Mouse (Mus musculus): ENCODE data around the gene Ehmt2. TPM values are rescaled to one million over a fixed set of nuclear protein-coding genes. Genes with fewer than 3 reads are reported as not detected.
A peak's percentile ranks its signal among the peaks of the same experiment; 100 is the strongest.
"Not testable (repeated sequence)": the region's sequence is repeated elsewhere in the genome, so short reads cannot be mapped to it uniquely, and the experiment has no call there.

The Ehmt2 gene
- total RNA-seq, 2 experiments from 2014 or later, result 28.0 to 29.6 TPM

DNA sequence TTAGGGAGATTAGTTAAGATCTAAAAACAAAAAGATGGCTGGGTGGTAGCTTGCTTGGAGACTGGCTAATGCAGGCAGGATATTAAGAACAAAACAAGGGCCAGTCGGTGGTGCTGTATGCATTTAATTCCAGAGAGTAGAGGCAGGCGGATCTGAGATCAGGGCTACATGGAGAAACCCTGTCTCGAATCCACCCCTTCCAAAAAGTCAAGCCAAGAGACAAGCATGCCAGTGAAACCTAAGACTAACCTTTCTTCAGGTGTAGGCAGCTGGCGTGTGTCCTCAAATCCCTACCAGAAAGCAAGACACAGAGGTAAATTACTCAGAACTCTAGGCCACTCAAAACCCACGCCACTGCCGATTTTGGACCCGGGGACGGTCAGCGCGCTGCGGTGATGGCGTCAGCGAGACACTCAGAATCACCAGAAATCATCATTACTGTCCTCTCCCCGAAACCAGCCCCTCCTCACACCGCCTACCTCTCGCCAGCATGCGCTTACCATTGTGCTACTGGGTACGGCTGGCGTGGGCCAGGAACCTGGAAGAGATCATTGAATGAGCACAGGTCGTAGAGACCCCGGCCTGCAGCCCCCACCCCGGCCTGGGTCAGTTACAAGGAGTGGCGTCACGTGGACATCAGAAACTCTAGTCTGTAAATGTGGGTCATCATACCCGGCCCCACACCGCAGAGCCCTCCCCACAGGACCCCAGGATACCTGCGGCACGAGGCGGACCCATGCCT lies 53.5 kb downstream of the Ehmt2 start:
- no peak for TF ChIP-seq CTCF (IDR thresholded peaks at IDR 0.05)
- peak overlapping the region; percentile 95 for H3K27ac ChIP-seq
- intact Hi-C loops (cut with DNase I), result loop anchor here (1.0 to 2.0 kb wide), 2 partner anchors 21 to 29 kb away; partner anchors contain the start of genes Lsm2 and Neu1
- no peak for DNase-seq
- peak overlapping the region; percentile 96 for H3K4me3 ChIP-seq

DNA sequence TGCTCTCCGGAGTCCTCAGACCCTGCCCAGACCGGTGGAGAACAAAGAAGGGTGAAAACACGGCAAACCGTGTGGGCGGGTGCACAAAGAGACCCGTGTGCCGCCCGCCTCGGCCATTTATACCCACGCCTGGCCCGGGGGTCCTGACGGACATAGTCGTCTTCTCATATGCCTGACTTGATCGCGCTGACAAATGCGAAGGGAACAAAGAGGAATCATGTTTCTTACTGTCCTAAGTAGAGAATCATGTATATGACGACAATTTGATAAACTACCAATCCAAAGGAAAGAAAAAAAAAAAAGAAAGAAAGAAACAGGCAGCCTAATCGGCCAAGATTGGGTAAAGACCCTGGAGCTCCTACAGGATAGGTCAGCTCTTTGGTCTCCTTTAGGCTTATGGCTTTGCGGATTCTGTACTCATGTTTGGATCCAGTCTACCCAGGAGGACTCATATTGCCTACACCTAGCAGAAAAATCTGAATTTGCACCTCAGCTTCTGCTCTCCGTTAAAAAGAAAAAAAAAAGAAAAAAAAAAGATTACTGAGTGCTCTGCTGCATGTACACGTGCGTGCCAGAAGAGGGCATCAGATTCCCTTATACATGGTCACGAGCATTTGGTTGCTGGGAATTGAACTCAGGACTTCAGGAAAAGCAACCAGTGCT lies 54.2 kb downstream of the Ehmt2 start:
- DNase-seq, result peak; percentile 86
- Histone ChIP-seq H3K27ac (peak overlapping the region; percentile 95), H3K4me3 (peak overlapping the region; percentile 96)
- intact Hi-C loops (cut with DNase I), result loop anchor here (1.0 kb wide), 1 partner anchor 29 kb away; the partner anchor contains the start of gene Lsm2
- TF ChIP-seq CTCF (IDR thresholded peaks at IDR 0.05), result peak; percentile 87

DNA sequence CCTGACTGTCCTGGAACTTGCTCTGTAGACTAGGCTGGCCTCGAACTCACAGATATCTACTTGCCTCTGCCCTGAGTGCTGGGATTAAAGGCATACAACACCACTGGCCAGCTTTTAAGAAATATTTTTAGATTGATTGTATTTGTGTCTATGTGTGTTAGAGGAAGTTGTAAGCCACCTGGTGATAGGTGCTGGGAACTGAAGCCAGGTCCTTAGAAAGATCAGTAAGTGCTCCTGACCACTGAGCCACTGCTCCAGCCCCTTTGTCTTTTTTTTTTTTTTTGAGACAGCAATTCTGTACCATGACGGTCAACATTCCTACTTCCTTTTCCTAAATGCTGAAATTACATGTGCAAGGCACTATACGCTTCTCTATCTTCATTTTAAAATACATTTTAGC lies 55.0 kb downstream of the Ehmt2 start:
- no peak for TF ChIP-seq CTCF (IDR thresholded peaks at IDR 0.05)
- Histone ChIP-seq H3K27ac (no peak overlapping the region), H3K4me3 (no peak overlapping the region)
- intact Hi-C loops (cut with DNase I), result no loop called here
- no peak for DNase-seq

- no peak overlapping the region for H3K4me3 ChIP-seq
- intact Hi-C loops (cut with DNase I), result no loop called here
- no peak for TF ChIP-seq CTCF (IDR thresholded peaks at IDR 0.05)
- no peak for DNase-seq
- no peak overlapping the region for H3K27ac ChIP-seq
These were observed 55.6 kb downstream of the Ehmt2 start for GRCm38 (mm10) chr17:34953904-34954303.

- Histone ChIP-seq H3K4me3 (no peak overlapping the region), H3K27ac (no peak overlapping the region)
- TF ChIP-seq CTCF (IDR thresholded peaks at IDR 0.05), result no peak
- intact Hi-C loops (cut with DNase I), result loop anchor here (1.0 kb wide), 1 partner anchor 23 kb away; no protein-coding TSS in a partner anchor
- no peak for DNase-seq
These were observed 56.6 kb downstream of the Ehmt2 start for GRCm38 (mm10) chr17:34954831-34955230.

- H3K4me3 ChIP-seq, result no peak overlapping the region
- DNase-seq, result no peak
- intact Hi-C loops (cut with DNase I), result loop anchor here (1.0 kb wide), 1 partner anchor 22 kb away; no protein-coding TSS in a partner anchor
- H3K27ac ChIP-seq, result no peak overlapping the region
- TF ChIP-seq CTCF (IDR thresholded peaks at IDR 0.05), result no peak
These were observed 57.6 kb downstream of the Ehmt2 start for GRCm38 (mm10) chr17:34955884-34956283.

GRCm38 (mm10) chr17:34956340-34956739 lies 58.1 kb downstream of the Ehmt2 start:
- H3K27ac ChIP-seq, result no peak overlapping the region
- peak; percentile 48 for TF ChIP-seq CTCF (IDR thresholded peaks at IDR 0.05)
- intact Hi-C loops (cut with DNase I), result no loop called here
- no peak overlapping the region for H3K4me3 ChIP-seq
- DNase-seq, result no peak

GRCm38 (mm10) chr17:34957291-34957690 lies 59.0 kb downstream of the Ehmt2 start:
- intact Hi-C loops (cut with DNase I); DNase-seq: not testable (repeated sequence)
- peak overlapping the region; percentile 51 for H3K4me3 ChIP-seq

DNA sequence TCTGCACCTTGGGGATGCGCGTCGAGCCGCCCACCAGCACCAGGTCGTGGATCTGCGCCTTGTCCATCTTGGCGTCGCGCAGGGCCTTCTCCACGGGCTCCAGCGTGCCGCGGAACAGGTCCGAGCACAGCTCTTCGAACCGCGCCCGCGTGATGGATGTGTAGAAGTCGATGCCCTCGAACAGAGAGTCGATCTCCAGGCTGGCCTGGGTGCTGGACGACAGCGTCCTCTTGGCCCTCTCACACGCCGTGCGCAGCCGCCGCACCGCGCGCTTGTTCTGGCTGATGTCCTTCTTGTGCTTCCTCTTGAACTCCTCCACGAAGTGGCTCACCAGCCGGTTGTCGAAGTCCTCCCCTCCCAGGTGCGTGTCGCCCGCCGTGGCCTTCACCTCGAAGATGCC lies 59.7 kb downstream of the Ehmt2 start:
- H3K4me3 ChIP-seq, result peak overlapping the region; percentile 51
- H3K27ac ChIP-seq; DNase-seq; intact Hi-C loops (cut with DNase I): not testable (repeated sequence)

More at GRCm38 (mm10) chr17:34957291-34957690, 59.0 kb downstream of the Ehmt2 start:
- not testable (repeated sequence) for H3K27ac ChIP-seq

DNA sequence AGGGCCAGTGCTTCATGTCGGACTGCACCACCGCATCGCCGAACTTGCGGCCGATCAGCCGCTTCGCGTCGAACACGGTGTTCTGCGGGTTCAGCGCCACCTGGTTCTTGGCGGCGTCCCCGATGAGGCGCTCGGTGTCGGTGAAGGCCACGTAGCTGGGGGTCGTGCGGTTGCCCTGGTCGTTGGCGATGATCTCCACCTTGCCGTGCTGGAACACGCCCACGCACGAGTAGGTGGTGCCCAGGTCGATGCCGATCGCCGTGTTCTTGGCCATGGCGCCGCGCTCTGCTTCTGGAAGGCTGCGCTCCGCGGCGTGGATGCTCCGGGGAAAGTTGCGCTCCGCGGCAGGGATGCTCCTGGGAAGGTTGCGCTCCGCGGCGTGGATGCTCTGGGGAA lies 60.5 kb downstream of the Ehmt2 start:
- DNase-seq, result peak; percentile 44
- Histone ChIP-seq H3K27ac (peak overlapping the region; percentile 95), H3K4me3 (peak overlapping the region; percentile 83)
- intact Hi-C loops (cut with DNase I), result not testable (repeated sequence)

- intact Hi-C loops (cut with DNase I), result not testable (repeated sequence)
- H3K27ac ChIP-seq, result peak within 1 kb of the TSS; percentile 95
- H3K4me3 ChIP-seq, result peak within 1 kb of the TSS; percentile 83
- peak; percentile 85 for DNase-seq
These were observed 61.0 kb downstream of the Ehmt2 start, which contains the start of gene Hspa1b for GRCm38 (mm10) chr17:34959130-34959778. Gene Hspa1b (minus strand): TSS chr17:34959238.

GRCm38 (mm10) chr17:34959881-34960515 lies 61.7 kb downstream of the Ehmt2 start:
- TF ChIP-seq CTCF (IDR thresholded peaks at IDR 0.05), result no peak
- DNase-seq, result peak; percentile 42
- Histone ChIP-seq H3K27ac (peak overlapping the region; percentile 95), H3K4me3 (peak overlapping the region; percentile 83)
- intact Hi-C loops (cut with DNase I), result no loop called here

All from gastrocnemius, adult 2 months (tissue).